Mouse (Mus musculus) activated CD4-positive, CD25-positive, alpha-beta regulatory T cell (primary cell): ENCODE results near the gene Mefv. TPM values are rescaled to one million over a fixed set of nuclear protein-coding genes. Genes with fewer than 3 reads are reported as not detected.

ENCODE experiments used
- polyA plus RNA-seq, 2 experiments: library from polyadenylated mRNA; unstranded; fragments of 100-300 nt; shearing (Covaris generic); gene quantifications; one replicate each; pipeline ENCODE4 v1.2.1; 2017

The Mefv gene
- polyA plus RNA-seq = under 1 TPM; 0.29 to 0.35 TPM

DNA sequence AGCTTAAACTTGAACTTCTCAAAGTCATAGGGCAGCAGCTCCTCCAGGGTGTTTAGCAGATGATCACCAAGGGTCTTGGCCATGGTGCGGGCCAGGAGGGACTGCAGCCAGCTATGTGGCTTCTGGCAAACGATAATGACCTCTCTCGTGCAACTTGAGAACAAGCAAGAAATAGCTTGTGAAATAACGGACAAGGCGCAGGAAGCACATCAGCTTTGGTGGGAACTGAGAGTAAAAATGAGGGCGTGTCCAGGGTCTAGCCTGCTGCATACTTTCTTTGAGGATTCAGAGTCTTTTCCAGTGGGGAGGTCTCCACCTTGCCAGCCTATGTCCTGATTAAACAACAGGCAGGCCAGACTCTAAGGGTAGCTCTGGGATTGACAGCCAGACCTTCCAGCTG, at the start of gene Mefv:
TSS of gene Mefv (minus strand) at position 118 of the 400 bp plus-strand sequence.

DNA sequence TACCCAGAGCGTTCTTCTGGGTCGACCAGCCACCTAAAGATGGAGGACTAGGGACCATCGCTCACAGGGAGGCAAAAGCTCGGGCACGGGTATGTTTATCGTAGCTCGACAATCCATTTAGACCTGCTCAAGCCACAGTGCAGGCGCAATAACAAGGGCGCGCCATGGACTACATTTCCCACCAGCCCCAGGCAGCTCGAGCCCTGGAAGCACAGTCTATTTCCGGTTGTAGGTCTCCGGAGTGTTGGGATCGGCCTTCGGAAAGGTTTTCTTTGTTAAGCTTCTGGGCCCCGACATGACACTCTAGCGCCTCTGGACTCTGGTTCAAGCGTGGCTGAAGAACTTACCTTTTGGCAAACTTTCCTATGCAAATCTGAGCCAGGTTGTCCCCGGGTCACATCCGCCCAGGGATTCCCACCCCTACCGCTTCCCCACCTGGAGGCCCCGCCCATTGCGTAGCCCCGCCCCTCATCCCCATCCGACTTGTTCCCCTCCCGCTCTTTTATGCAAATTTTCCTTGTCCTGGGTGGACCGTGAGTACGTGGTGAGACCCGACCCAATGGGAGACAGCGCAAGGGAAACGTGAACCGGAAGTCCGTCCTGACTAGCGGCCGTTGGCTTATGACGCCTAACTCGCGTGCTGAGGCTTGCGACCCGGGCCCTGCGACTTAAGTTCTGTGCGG, 25.7 kb upstream of the Mefv start, which contains the start of gene Zfp263:
TSS of gene Zfp263 (plus strand) at position 591 of the 683 bp plus-strand sequence.

Other genes with a start within 250 kb of the Mefv start
- under 1 TPM; 0.04 to 0.05 TPM for gene Olfr161, start 127.1 kb downstream of the Mefv start, polyA plus RNA-seq
- 10 to 100 TPM; 49.4 to 86.0 TPM for gene Zfp263, start 26.0 kb upstream of the Mefv start, polyA plus RNA-seq
- gene Olfr15, start 112.8 kb upstream of the Mefv start, polyA plus RNA-seq = under 1 TPM in 1 of 2 experiments, not detected in 1; 0.34 TPM
- gene Zfp174, start 129.2 kb upstream of the Mefv start, polyA plus RNA-seq = under 1 TPM; 0.26 to 0.76 TPM
- gene Naa60, start 154.3 kb upstream of the Mefv start, polyA plus RNA-seq = 100 to 1,000 TPM; 119 to 143 TPM
- gene Zfp597, start 166.5 kb upstream of the Mefv start, polyA plus RNA-seq = 10 to 100 TPM; 13.1 TPM
- gene Gm20695, start 166.6 kb upstream of the Mefv start, polyA plus RNA-seq = under 1 TPM; 0.52 to 0.99 TPM
- 10 to 100 TPM in 1 of 2 experiments, 1 to 10 TPM in 1; 7.5 to 13.9 TPM for gene 1700037C18Rik, start 190.6 kb upstream of the Mefv start, polyA plus RNA-seq
- gene Cluap1, start 190.7 kb upstream of the Mefv start, polyA plus RNA-seq = 10 to 100 TPM; 28.7 to 35.2 TPM